Mouse (Mus musculus): ENCODE data around the gene Bok. TPM values are rescaled to one million over a fixed set of nuclear protein-coding genes. Genes with fewer than 3 reads are reported as not detected.

Gene Bok
- polyA plus RNA-seq, 1 experiment from 2014 or later: 24.6 TPM

DNA sequence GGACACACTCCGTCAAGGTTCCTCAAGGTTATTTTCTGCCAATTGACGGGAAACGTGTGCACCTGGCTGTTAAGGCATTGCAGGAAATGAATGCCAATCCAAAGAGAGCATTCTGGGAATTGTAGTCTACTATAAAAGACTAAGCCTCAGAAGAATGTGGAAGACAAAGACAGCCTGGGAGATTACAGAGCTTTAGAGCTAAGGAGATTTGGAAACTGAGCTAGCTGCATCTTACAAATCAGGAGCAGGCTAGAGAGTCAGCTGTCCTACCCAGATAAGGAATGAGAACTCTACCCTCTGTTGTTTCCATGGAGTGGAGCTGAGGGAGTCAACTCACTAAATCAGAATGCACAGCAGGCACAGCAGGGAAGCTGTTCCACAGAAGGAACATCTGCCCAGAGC is 46.4 kb downstream of the Bok start:
- H3K9ac ChIP-seq (replicated peaks; ENCODE audit: low read length): no peak overlapping the region
- no peaks in the 10 kb centered on the region for H3K9me3 ChIP-seq (replicated peaks; ENCODE audit: control insufficient read depth, low read length)
- DNase-seq (ENCODE audit: low spot score) (peak; percentile 45), ATAC-seq (replicated peaks; ENCODE audit: insufficient number of reproducible peaks, low FRiP score, low TSS enrichment, low read depth) (no peak)
- WGBS: 18% methylated on average over 3 of the region's 3 CpGs
- no peak overlapping the region for H3K4me2 ChIP-seq (ENCODE audit: low read depth, low read length)
- H3K4me3 ChIP-seq (ENCODE audit: low read depth, low read length): no peak overlapping the region
- H3K27ac ChIP-seq (replicated peaks; ENCODE audit: low read depth, low read length): no peak overlapping the region
- H3K4me1 ChIP-seq (ENCODE audit: control insufficient read depth, insufficient read depth, low read length): no peaks in the 10 kb centered on the region
- H3K27me3 ChIP-seq (ENCODE audit: control insufficient read depth, insufficient read depth, low read length): no peaks in the 10 kb centered on the region
- H3K36me3 ChIP-seq (replicated peaks; ENCODE audit: control insufficient read depth, insufficient read depth, low read depth, low read length): no peaks in the 10 kb centered on the region

DNA sequence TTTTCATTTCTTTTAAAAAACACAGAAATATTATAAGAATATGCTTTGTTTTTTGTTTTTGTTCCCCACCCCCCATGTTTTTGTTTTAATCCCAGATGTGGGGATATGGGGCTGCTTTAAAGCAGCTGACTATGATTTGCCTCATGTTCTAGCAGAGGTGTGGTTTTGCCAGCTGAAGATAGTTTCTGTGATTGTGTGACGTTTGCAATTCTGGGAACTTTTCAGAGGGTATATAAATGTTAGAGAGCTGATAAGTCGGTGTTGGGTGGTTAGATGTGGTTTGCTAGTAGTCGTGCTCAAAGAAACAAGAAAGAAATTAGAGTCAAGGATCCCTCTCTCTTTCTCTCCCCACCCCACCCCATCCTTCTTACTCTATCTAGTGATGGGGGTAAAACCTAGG is 50.4 kb downstream of the Bok start:
- no peaks in the 10 kb centered on the region for H3K4me1 ChIP-seq (ENCODE audit: control insufficient read depth, insufficient read depth, low read length)
- H3K9ac ChIP-seq (replicated peaks; ENCODE audit: low read length): no peak overlapping the region
- DNase-seq (ENCODE audit: low spot score) (no peak), ATAC-seq (replicated peaks; ENCODE audit: insufficient number of reproducible peaks, low FRiP score, low TSS enrichment, low read depth) (no peak)
- no peaks in the 10 kb centered on the region for H3K27me3 ChIP-seq (ENCODE audit: control insufficient read depth, insufficient read depth, low read length)
- no peak overlapping the region for H3K27ac ChIP-seq (replicated peaks; ENCODE audit: low read depth, low read length)
- no peaks in the 10 kb centered on the region for H3K36me3 ChIP-seq (replicated peaks; ENCODE audit: control insufficient read depth, insufficient read depth, low read depth, low read length)
- no peaks in the 10 kb centered on the region for H3K9me3 ChIP-seq (replicated peaks; ENCODE audit: control insufficient read depth, low read length)
- H3K4me3 ChIP-seq (ENCODE audit: low read depth, low read length): no peak overlapping the region
- WGBS: 86% methylated on average over 3 of the region's 3 CpGs
- no peak overlapping the region for H3K4me2 ChIP-seq (ENCODE audit: low read depth, low read length)

GRCm38 (mm10) chr1:93737711-93738110 is 52.3 kb downstream of the Bok start:
- Histone ChIP-seq H3K9me3 (replicated peaks; ENCODE audit: control insufficient read depth, low read length) (no peaks in the 10 kb centered on the region), H3K27me3 (ENCODE audit: control insufficient read depth, insufficient read depth, low read length) (no peaks in the 10 kb centered on the region), H3K27ac (replicated peaks; ENCODE audit: low read depth, low read length) (no peak overlapping the region), H3K4me1 (ENCODE audit: control insufficient read depth, insufficient read depth, low read length) (no peaks in the 10 kb centered on the region), H3K9ac (replicated peaks; ENCODE audit: low read length) (no peak overlapping the region), H3K36me3 (replicated peaks; ENCODE audit: control insufficient read depth, insufficient read depth, low read depth, low read length) (no peaks in the 10 kb centered on the region), H3K4me3 (ENCODE audit: low read depth, low read length) (no peak overlapping the region), H3K4me2 (ENCODE audit: low read depth, low read length) (no peak overlapping the region)
- WGBS: 93% methylated on average over 5 of the region's 5 CpGs
- ATAC-seq (replicated peaks; ENCODE audit: insufficient number of reproducible peaks, low FRiP score, low TSS enrichment, low read depth) (no peak), DNase-seq (ENCODE audit: low spot score) (no peak)

DNA sequence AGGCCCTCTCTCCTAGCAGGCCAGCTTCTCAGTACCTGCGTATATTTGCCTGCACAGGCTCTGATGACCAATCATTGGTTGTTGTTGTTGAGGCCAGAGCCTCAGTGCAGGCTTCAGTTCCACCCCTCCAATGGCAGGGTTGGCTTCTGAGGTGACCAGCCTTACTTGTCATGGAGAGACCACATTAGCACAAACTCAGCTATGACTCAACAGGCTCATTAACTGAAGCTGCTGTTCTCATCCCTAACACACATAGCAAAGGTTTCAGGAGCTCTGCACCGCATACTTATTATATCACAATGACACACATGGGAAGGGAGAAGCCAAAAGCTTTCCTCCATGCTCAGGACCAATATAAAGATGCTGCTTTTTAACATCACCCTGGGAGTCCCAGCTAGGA is 55.2 kb downstream of the Bok start:
- WGBS: 92% methylated on average over 2 of the region's 2 CpGs
- H3K27me3 ChIP-seq (ENCODE audit: control insufficient read depth, insufficient read depth, low read length): no peaks in the 10 kb centered on the region
- H3K27ac ChIP-seq (replicated peaks; ENCODE audit: low read depth, low read length): no peak overlapping the region
- no peak for DNase-seq (ENCODE audit: low spot score)
- no peaks in the 10 kb centered on the region for H3K4me1 ChIP-seq (ENCODE audit: control insufficient read depth, insufficient read depth, low read length)
- no peak overlapping the region for H3K4me3 ChIP-seq (ENCODE audit: low read depth, low read length)
- no peaks in the 10 kb centered on the region for H3K9me3 ChIP-seq (replicated peaks; ENCODE audit: control insufficient read depth, low read length)
- H3K4me2 ChIP-seq (ENCODE audit: low read depth, low read length): no peak overlapping the region
- ATAC-seq (replicated peaks; ENCODE audit: insufficient number of reproducible peaks, low FRiP score, low TSS enrichment, low read depth): no peak
- H3K9ac ChIP-seq (replicated peaks; ENCODE audit: low read length): no peak overlapping the region
- no peaks in the 10 kb centered on the region for H3K36me3 ChIP-seq (replicated peaks; ENCODE audit: control insufficient read depth, insufficient read depth, low read depth, low read length)

DNA sequence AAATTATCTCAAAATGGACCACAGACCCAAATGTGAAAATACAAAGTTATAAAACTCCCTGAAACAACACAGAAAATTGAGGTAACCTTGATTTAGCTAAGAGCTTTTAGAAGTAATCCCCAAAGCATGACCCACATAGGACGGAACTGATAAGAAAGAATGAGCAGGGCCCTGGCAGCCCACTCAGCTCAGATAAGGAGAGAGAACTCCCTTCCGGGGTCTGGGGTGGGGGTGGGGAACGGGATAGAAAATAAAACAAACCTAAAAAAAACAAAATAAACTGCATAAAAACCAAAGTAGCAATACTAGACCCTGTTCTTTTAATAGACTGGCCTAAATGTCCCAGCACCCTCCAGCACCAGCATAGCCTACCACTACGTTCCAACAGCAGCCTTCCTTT is 56.5 kb downstream of the Bok start:
- Histone ChIP-seq H3K36me3 (replicated peaks; ENCODE audit: control insufficient read depth, insufficient read depth, low read depth, low read length) (no peaks in the 10 kb centered on the region), H3K4me2 (ENCODE audit: low read depth, low read length) (no peak overlapping the region), H3K9ac (replicated peaks; ENCODE audit: low read length) (no peak overlapping the region), H3K27me3 (ENCODE audit: control insufficient read depth, insufficient read depth, low read length) (no peaks in the 10 kb centered on the region), H3K4me3 (ENCODE audit: low read depth, low read length) (no peak overlapping the region), H3K4me1 (ENCODE audit: control insufficient read depth, insufficient read depth, low read length) (no peaks in the 10 kb centered on the region), H3K27ac (replicated peaks; ENCODE audit: low read depth, low read length) (no peak overlapping the region), H3K9me3 (replicated peaks; ENCODE audit: control insufficient read depth, low read length) (no peaks in the 10 kb centered on the region)
- DNase-seq (ENCODE audit: low spot score) (no peak), ATAC-seq (replicated peaks; ENCODE audit: insufficient number of reproducible peaks, low FRiP score, low TSS enrichment, low read depth) (no peak)
- WGBS: 82% methylated on average over 4 of the region's 4 CpGs

DNA sequence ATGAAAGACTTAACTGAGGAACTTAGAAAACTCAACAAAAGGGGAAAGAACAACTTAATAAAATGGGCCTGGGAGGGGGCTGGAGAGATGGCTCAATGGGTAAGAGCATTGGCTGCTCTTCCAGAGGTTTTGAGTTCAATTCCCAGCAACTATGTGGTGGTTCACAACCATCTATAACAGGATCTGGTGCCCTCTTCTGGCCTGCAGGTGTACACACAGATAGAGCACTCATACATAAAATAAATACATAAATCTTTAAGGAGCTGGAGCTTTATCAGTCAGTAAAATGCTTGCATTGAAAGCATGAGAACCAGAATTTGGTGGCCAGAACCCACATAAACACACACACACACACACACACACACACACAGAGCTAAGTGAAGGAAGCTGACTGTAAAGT is 57.5 kb downstream of the Bok start:
- H3K9ac ChIP-seq (replicated peaks; ENCODE audit: low read length): no peak overlapping the region
- no peaks in the 10 kb centered on the region for H3K4me1 ChIP-seq (ENCODE audit: control insufficient read depth, insufficient read depth, low read length)
- no peaks in the 10 kb centered on the region for H3K27me3 ChIP-seq (ENCODE audit: control insufficient read depth, insufficient read depth, low read length)
- no peak overlapping the region for H3K27ac ChIP-seq (replicated peaks; ENCODE audit: low read depth, low read length)
- H3K4me3 ChIP-seq (ENCODE audit: low read depth, low read length): no peak overlapping the region
- H3K36me3 ChIP-seq (replicated peaks; ENCODE audit: control insufficient read depth, insufficient read depth, low read depth, low read length): no peaks in the 10 kb centered on the region
- H3K4me2 ChIP-seq (ENCODE audit: low read depth, low read length): no peak overlapping the region
- no peaks in the 10 kb centered on the region for H3K9me3 ChIP-seq (replicated peaks; ENCODE audit: control insufficient read depth, low read length)
- DNase-seq (ENCODE audit: low spot score): no peak
- no peak for ATAC-seq (replicated peaks; ENCODE audit: insufficient number of reproducible peaks, low FRiP score, low TSS enrichment, low read depth)

Other genes with a start within 250 kb of the Bok start
- gene Hdlbp, start 206.8 kb upstream of the Bok start, polyA plus RNA-seq (2014; fragmentation: Nextera tagmentation; extraction: Ambion mirVana): 106 TPM in 2 replicates
- 6.9 and 7.7 TPM in 2 replicates for gene Farp2, start 173.6 kb upstream of the Bok start, polyA plus RNA-seq (2014; fragmentation: Nextera tagmentation; extraction: Ambion mirVana)
- gene Stk25, start 27.0 kb upstream of the Bok start, polyA plus RNA-seq (2014; fragmentation: Nextera tagmentation; extraction: Ambion mirVana): 170 and 201 TPM in 2 replicates
- gene Atg4b, start 65.8 kb downstream of the Bok start, polyA plus RNA-seq (2014; fragmentation: Nextera tagmentation; extraction: Ambion mirVana): 104 and 109 TPM in 2 replicates
- gene Thap4, start 69.2 kb downstream of the Bok start, polyA plus RNA-seq (2014; fragmentation: Nextera tagmentation; extraction: Ambion mirVana): 45.3 and 45.5 TPM in 2 replicates
- gene Dtymk, start 116.3 kb downstream of the Bok start, polyA plus RNA-seq (2014; fragmentation: Nextera tagmentation; extraction: Ambion mirVana): 247 and 272 TPM in 2 replicates
- 18.1 and 20.6 TPM in 2 replicates for gene Ing5, start 118.3 kb downstream of the Bok start, polyA plus RNA-seq (2014; fragmentation: Nextera tagmentation; extraction: Ambion mirVana)
- 8.4 and 12.2 TPM in 2 replicates for gene D2hgdh, start 139.2 kb downstream of the Bok start, polyA plus RNA-seq (2014; fragmentation: Nextera tagmentation; extraction: Ambion mirVana)
- not detected in 2 replicates for gene Gal3st2, start 175.6 kb downstream of the Bok start, polyA plus RNA-seq (2014; fragmentation: Nextera tagmentation; extraction: Ambion mirVana)
- not detected in 2 replicates for gene Gal3st2b, start 232.7 kb downstream of the Bok start, polyA plus RNA-seq (2014; fragmentation: Nextera tagmentation; extraction: Ambion mirVana)